Mouse (Mus musculus): ENCODE measurements at regions not wholly inside any gene's neighbourhood (a gene's known extent, or its start where the extent isn't known, plus 50 kb on each side); places are given as distances from the start of the nearest gene placed in this dataset.

DNA sequence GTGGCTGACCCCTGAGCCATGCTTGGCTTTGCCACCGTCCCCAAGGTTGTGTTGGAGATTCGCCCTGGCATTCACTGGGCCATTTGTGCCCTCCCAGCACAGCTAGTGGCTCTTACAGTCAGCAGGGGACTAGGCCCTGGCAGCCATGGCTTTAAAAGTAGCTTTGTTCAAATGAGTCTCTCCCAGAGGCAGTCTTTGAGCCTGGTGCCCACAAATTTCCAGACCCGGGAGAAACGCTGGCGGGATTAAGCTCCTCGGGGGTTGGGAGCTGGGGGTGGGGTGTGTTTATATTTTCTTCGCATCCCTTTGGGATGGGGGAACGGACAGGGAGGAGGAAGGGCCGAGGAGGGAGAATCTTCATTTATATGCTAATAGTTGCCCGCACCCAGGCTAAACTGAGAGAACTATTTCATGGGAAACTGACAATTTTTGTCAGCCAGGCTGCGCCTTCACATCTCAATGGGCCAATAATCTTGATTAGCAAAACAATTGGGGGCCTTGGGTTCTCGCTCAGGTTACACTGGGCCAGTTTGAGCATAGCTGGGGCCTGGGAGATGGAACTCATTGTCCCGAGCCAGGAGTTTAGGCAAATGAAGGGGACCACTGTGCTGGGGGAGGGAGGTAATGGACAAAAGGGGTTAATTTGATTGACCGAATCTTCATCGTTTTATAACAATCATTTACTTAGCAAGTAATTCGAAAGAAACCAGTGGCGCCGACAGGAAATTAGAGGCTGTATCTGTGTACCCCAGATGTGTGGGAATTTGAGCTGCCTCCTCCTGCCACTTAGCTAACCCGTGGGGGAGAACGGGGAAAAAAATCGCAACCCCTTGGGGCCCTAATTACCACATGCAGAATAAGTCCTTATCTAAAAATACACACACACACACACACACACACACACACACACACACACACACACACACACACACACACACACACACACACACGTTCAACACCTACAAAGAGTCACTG lies 227.7 kb upstream of the Sall1 start:
- Histone ChIP-seq H3K27me3 (peaks cover 28% of the 10 kb centered on the region; the same call in 1 of the 2 replicates), H3K9ac (replicated peaks) (peak overlapping the region; percentile 35; the same call in 1 of the 2 replicates), H3K27ac (0 out of 2 replicates have a peak overlapping the region, but pooled peaks have one; percentile 18), H3K36me3 (no peaks in the 10 kb centered on the region), H3K9me3 (peaks cover 3% of the 10 kb centered on the region; the same call in 1 of the 2 replicates), H3K4me1 (replicated peaks) (peaks cover 13% of the 10 kb centered on the region), H3K4me3 (replicated peaks) (peak overlapping the region; percentile 39), H3K4me2 (peak overlapping the region; percentile 65)
- WGBS: 6% methylated on average over 22 of the region's 22 CpGs
- ATAC-seq (ENCODE audit: insufficient number of reproducible peaks, insufficient read depth, low FRiP score, low TSS enrichment, low read depth): no peak

DNA sequence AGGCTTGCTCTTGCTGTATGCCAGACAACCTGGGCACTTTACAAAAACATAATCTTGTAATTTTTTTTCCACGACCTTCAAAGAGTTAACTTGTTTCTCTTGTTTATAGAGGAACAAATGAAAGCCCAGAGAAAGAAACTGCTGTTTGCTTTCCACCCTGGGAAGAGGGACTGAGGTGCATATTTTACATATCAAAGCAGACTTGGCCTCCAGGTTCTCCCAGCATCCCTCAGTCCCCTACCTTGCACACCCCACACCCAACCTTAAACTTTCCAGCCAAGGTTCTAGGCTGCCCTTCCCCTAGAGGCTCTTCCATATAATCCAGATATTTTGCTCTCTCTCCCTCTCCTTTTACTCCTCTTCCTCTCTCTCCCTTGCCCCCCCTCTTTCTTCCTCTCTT lies 226.0 kb upstream of the Sall1 start:
- 27% methylated on average over 1 of the region's 1 CpGs for WGBS
- Histone ChIP-seq H3K4me1 (replicated peaks) (peaks cover 13% of the 10 kb centered on the region), H3K36me3 (no peaks in the 10 kb centered on the region), H3K4me2 (no peak overlapping the region), H3K9ac (replicated peaks) (no peak overlapping the region), H3K27me3 (peaks cover 28% of the 10 kb centered on the region; the same call in 1 of the 2 replicates), H3K9me3 (peaks cover 10% of the 10 kb centered on the region; the same call in 1 of the 2 replicates), H3K4me3 (replicated peaks) (no peak overlapping the region), H3K27ac (no peak overlapping the region)
- ATAC-seq (ENCODE audit: insufficient number of reproducible peaks, insufficient read depth, low FRiP score, low TSS enrichment, low read depth): no peak

DNA sequence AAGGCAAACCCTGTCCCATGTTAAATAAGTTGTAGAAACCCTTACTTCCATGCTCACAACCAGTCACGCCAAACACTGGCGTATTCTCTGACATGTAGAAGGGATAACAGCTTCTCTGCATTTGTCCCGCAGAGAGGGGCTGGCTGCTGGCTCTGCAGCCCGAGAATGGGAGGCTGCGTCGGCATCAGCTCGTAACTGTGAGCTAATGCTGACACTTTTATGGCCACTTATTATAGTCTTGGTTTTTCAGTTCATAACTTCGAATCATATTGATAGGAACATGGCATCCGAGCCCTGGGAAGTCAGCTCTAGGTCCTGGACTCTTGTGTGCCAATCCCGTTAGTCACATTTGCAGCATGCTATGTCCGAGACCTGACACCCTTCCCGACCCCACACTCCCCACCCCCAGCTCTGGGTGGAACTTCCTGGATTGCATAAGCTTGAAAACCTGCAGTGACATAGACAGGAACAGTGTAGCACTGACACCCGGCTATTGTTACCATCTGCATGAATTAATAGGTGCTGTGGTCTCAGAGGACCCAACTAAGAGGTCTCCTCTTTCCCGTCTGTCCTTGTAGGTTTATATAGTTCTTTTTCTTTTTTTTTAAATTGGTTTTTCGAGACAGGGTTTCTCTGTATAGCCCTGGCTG lies 217.3 kb upstream of the Sall1 start:
- Histone ChIP-seq H3K27ac (no peak overlapping the region), H3K9me3 (peaks cover 13% of the 10 kb centered on the region; the same call in 1 of the 2 replicates), H3K9ac (replicated peaks) (no peak overlapping the region), H3K4me3 (replicated peaks) (no peak overlapping the region), H3K4me2 (peak overlapping the region; percentile 27; the same call in 1 of the 2 replicates), H3K27me3 (peaks cover 9% of the 10 kb centered on the region), H3K4me1 (replicated peaks) (peaks cover 30% of the 10 kb centered on the region), H3K36me3 (no peaks in the 10 kb centered on the region)
- no peak for ATAC-seq (ENCODE audit: insufficient number of reproducible peaks, insufficient read depth, low FRiP score, low TSS enrichment, low read depth)
- WGBS: 31% methylated on average over 15 of the region's 15 CpGs

DNA sequence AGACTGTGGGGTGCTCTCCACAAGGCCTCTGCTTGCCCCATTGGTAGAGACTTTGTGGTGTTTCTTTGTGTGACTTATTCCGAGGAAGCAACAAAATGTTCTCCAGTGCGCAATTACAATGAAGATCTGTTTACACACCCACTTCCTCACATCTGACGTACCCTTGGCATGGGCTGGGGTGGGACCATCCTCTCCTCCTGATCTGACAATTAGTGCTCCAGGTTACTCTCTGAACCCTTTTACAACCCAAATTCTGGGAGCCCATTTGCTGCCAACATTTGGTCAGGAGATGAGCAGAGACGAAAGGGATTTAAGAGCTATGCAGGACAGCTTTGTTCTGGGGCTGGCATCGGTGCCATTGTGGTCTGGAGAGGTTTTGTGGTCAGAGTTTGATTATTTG lies 215.9 kb upstream of the Sall1 start:
- no peak overlapping the region for H3K27ac ChIP-seq
- H3K27me3 ChIP-seq: peaks cover 9% of the 10 kb centered on the region
- no peak overlapping the region for H3K9ac ChIP-seq (replicated peaks)
- peaks cover 33% of the 10 kb centered on the region for H3K4me1 ChIP-seq (replicated peaks)
- H3K36me3 ChIP-seq: no peaks in the 10 kb centered on the region
- whole genome bisulfite sequencing: 48% methylated on average over 5 of the region's 5 CpGs
- no peak overlapping the region for H3K4me2 ChIP-seq
- no peak for ATAC-seq (ENCODE audit: insufficient number of reproducible peaks, insufficient read depth, low FRiP score, low TSS enrichment, low read depth)
- peaks cover 5% of the 10 kb centered on the region; the same call in 1 of the 2 replicates for H3K9me3 ChIP-seq
- no peak overlapping the region for H3K4me3 ChIP-seq (replicated peaks)

DNA sequence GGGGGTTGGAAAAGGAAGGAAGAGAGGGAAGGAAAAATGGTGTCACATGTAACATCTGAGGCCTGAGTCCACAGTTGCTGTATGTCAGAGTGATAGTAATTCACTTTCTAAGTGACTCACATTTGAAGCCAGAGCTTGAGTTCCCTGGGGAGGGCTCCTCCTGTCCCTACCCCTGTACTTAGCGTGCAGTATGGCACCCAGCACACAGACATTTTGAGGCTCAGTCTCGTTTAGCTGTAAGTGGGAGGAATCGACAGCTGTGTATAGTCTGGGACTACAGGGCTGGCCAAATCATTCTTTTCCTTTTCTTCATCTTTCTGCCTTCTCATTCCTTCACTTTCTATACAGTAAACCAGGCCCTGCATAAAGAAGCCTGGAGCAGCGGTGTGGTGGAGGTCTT lies 202.4 kb upstream of the Sall1 start:
- Histone ChIP-seq H3K27me3 (peaks cover 33% of the 10 kb centered on the region), H3K4me1 (replicated peaks) (peaks cover 23% of the 10 kb centered on the region), H3K27ac (no peak overlapping the region), H3K36me3 (no peaks in the 10 kb centered on the region), H3K4me3 (replicated peaks) (no peak overlapping the region), H3K9me3 (no peaks in the 10 kb centered on the region), H3K9ac (replicated peaks) (no peak overlapping the region), H3K4me2 (no peak overlapping the region)
- whole genome bisulfite sequencing: 71% methylated on average over 4 of the region's 4 CpGs
- ATAC-seq (ENCODE audit: insufficient number of reproducible peaks, insufficient read depth, low FRiP score, low TSS enrichment, low read depth): no peak

DNA sequence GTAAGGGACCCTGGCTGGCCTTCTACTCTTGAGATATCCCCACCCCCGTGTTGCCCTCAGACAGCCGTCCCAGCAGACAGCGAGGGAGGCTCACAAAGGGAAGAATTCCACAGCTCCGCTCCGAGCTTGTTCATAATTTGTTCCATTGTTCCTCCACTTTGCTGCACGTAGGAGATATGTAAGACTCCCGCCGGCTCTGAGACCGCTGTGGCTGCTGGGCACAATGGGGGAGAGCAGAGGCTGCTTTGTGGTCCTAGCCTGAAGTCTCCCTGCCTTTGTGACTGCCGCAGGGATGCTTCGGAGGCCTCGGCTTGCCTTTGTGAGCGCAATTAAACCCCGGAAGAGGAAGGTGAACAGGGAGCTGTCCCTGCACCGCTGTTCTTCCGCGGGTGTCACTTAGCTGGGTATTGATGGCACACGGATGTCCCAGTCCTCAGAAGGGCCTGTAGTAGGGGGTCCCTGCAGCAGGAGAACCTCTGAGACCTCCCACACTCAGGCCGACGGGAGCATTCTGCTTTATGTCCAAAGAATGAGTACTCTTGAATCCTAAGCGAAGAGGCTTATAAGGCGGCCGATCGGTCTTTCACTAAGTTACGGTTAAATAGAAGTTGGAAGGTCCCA lies 201.3 kb upstream of the Sall1 start:
- Histone ChIP-seq H3K27me3 (peaks cover 29% of the 10 kb centered on the region), H3K4me1 (replicated peaks) (peaks cover 23% of the 10 kb centered on the region), H3K4me2 (peak overlapping the region; percentile 48), H3K36me3 (no peaks in the 10 kb centered on the region), H3K4me3 (replicated peaks) (peak overlapping the region; percentile 11; the same call in 1 of the 2 replicates), H3K9ac (replicated peaks) (peak overlapping the region; percentile 46; the same call in 1 of the 2 replicates), H3K27ac (no peak overlapping the region), H3K9me3 (no peaks in the 10 kb centered on the region)
- 0 out of 2 replicates have a peak, but pooled peaks have one; percentile 15 for ATAC-seq (ENCODE audit: insufficient number of reproducible peaks, insufficient read depth, low FRiP score, low TSS enrichment, low read depth)
- WGBS: 24% methylated on average over 25 of the region's 25 CpGs

DNA sequence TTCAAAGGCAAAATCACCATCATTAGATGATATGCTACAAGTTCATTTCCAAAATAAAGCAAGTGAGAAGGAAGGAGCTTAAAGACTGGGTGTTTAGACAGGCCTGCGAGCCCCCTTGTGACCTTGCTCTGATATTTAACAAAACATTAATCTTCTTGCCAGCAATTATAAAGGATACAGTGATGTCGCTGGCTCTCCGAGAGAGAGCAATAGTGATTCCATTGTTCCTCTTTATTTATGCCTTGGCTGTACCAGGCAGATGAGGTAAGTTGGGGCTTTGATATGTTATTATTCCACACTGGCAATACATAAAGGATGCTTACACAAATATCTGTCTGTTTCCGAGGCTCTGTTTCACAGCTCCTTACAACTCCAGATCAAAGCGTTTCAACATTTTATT lies 197.7 kb upstream of the Sall1 start:
- 45% methylated on average over 5 of the region's 5 CpGs for WGBS
- Histone ChIP-seq H3K4me1 (replicated peaks) (peaks cover 23% of the 10 kb centered on the region), H3K4me3 (replicated peaks) (no peak overlapping the region), H3K27me3 (peaks cover 29% of the 10 kb centered on the region), H3K36me3 (no peaks in the 10 kb centered on the region), H3K9ac (replicated peaks) (no peak overlapping the region), H3K27ac (no peak overlapping the region), H3K4me2 (no peak overlapping the region), H3K9me3 (no peaks in the 10 kb centered on the region)
- no peak for ATAC-seq (ENCODE audit: insufficient number of reproducible peaks, insufficient read depth, low FRiP score, low TSS enrichment, low read depth)

DNA sequence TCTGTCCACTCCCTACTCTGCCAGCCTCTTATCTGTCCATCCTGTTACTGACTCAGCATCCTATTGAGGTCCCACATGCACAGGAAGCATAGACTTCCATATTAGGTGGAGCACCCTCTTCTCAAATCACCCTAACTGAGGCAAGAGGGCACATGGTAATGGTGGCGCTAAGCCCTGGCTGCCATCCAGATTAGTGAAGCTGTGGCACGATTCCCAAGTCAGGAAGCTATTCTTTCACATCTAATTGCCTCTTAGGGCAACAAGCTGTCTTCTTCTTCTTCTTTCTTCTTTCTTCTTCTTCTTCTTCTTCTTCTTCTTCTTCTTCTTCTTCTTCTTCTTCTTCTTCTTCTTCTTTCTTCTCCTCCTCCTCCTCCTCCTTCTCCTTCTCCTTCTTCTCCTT lies 195.7 kb upstream of the Sall1 start:
- H3K9me3 ChIP-seq: no peaks in the 10 kb centered on the region
- H3K4me1 ChIP-seq (replicated peaks): peaks cover 13% of the 10 kb centered on the region; the same call in 1 of the 2 replicates
- H3K36me3 ChIP-seq: no peaks in the 10 kb centered on the region
- H3K9ac ChIP-seq (replicated peaks): no peak overlapping the region
- ATAC-seq (ENCODE audit: insufficient number of reproducible peaks, insufficient read depth, low FRiP score, low TSS enrichment, low read depth): no peak
- H3K4me3 ChIP-seq (replicated peaks): no peak overlapping the region
- 94% methylated on average over 2 of the region's 2 CpGs for WGBS
- peaks cover 18% of the 10 kb centered on the region for H3K27me3 ChIP-seq
- H3K4me2 ChIP-seq: no peak overlapping the region
- H3K27ac ChIP-seq: no peak overlapping the region

DNA sequence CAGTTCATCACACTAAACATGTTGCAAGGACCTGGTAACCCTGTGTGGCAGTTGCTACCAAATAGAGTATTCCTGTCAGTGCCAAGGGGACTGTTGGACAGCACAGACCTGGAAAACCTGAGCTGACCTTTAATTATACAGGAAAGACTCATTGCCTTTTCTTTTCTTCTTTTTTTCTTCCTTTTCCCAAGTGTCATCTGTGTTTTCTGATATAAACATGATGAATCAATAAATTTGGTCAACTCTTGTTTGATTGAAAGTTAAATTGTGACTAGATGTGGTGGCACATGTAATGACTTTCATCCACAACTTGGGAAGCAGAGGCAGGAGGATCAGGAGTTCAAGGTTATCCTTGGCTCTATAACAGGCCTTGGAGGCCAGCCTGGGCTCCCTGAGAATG lies 190.1 kb upstream of the Sall1 start:
- Histone ChIP-seq H3K4me1 (replicated peaks) (no peaks in the 10 kb centered on the region), H3K27me3 (no peaks in the 10 kb centered on the region), H3K9me3 (no peaks in the 10 kb centered on the region), H3K27ac (no peak overlapping the region), H3K36me3 (no peaks in the 10 kb centered on the region), H3K4me3 (replicated peaks) (no peak overlapping the region), H3K9ac (replicated peaks) (no peak overlapping the region), H3K4me2 (no peak overlapping the region)
- no peak for ATAC-seq (ENCODE audit: insufficient number of reproducible peaks, insufficient read depth, low FRiP score, low TSS enrichment, low read depth)

DNA sequence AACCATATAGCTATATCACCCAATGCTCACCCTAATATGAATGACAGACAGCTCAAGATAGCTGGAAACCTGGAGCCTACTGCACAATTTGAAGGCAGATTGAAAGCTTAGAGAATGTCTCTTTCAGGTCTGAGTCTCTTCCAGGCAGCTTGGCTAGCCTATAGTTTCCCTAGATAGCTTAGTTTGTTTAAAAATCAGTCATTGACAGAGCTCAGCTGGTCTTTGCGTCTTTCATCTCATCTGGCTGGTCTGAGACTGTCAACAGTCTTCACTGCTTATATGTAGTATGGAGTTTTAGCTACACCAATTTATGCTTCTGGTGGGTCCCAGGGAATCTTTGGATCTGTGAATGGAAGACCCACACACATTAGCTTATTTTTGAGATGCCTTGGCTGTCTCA lies 188.4 kb upstream of the Sall1 start:
- Histone ChIP-seq H3K27ac (no peak overlapping the region), H3K27me3 (no peaks in the 10 kb centered on the region), H3K36me3 (no peaks in the 10 kb centered on the region), H3K9ac (replicated peaks) (no peak overlapping the region), H3K4me3 (replicated peaks) (no peak overlapping the region), H3K4me2 (no peak overlapping the region), H3K4me1 (replicated peaks) (no peaks in the 10 kb centered on the region), H3K9me3 (no peaks in the 10 kb centered on the region)
- 93% methylated on average over 1 of the region's 1 CpGs for WGBS
- ATAC-seq (ENCODE audit: insufficient number of reproducible peaks, insufficient read depth, low FRiP score, low TSS enrichment, low read depth): no peak

DNA sequence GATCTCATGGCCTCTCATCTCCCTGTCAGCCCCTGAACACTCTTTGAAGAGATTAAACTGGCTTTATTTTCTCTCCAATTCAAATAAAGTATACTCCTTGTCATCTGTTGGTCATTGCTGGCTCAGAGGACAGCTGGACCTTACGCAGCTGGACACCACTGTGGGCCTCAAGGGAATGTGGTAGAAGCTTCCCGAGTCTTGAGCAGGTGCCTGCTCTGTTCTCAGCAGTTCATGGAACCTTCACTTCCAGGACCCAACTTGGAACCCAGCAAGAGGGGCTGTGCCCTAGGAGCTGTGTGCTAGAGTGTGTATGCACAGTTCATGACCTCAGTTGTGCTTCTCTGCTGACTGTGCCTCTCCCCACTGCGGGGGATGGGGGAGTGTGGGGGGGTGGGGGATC lies 185.2 kb upstream of the Sall1 start:
- no peak overlapping the region for H3K4me2 ChIP-seq
- H3K27ac ChIP-seq: no peak overlapping the region
- no peak for ATAC-seq (ENCODE audit: insufficient number of reproducible peaks, insufficient read depth, low FRiP score, low TSS enrichment, low read depth)
- 87% methylated on average over 3 of the region's 3 CpGs for WGBS
- no peaks in the 10 kb centered on the region for H3K4me1 ChIP-seq (replicated peaks)
- H3K9me3 ChIP-seq: no peaks in the 10 kb centered on the region
- no peaks in the 10 kb centered on the region for H3K36me3 ChIP-seq
- H3K4me3 ChIP-seq (replicated peaks): no peak overlapping the region
- H3K27me3 ChIP-seq: no peaks in the 10 kb centered on the region
- H3K9ac ChIP-seq (replicated peaks): no peak overlapping the region
